Mouse (Mus musculus) ES-E14 (cell line): ENCODE measurements at regions not wholly inside any gene's neighbourhood (a gene's known extent, or its start where the extent isn't known, plus 50 kb on each side); places are given as distances from the start of the nearest gene placed in this dataset.

Source experiments
- CHD2 ChIP-seq: IDR thresholded peaks from 2 replicates; pipeline ENCODE4 v1.6.1; 2014; ENCODE audit warnings: mild to moderate bottlenecking, low read depth, low read length, inconsistent platforms
- MAFK ChIP-seq: IDR thresholded peaks from 2 replicates; pipeline ENCODE4 v1.6.1; 2014; ENCODE audit warnings: mild to moderate bottlenecking, low read depth, low read length, inconsistent platforms; ENCODE audit not compliant: insufficient read depth
- ZC3H11A ChIP-seq: IDR thresholded peaks from 2 replicates; pipeline ENCODE4 v1.6.1; 2012; ENCODE audit warnings: low read depth, mild to moderate bottlenecking, inconsistent platforms, low read length, borderline replicate concordance
- ZNF384 ChIP-seq: IDR thresholded peaks from 2 replicates; pipeline ENCODE4 v1.6.1; 2012; ENCODE audit warnings: low read depth, low read length, inconsistent platforms

DNA sequence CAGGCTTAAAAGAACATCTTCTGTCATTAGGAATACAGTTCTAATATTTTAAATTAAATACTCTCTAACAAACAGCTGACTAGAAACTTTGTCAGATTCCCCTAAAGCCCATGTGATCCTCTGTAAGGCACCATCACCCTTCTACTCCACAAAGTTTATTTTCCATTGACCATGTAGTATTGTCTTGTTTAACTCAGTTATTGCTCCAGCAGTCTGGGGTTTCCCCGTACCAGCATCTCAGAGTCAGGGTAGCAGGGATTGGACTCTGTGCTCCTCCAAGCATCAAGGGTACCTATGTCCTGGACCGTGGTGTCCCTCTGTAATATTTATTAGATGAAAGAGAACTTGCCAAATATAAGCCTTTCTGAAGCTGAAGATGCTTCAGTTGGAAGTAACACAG lies 322.4 kb upstream of the Adamts16 start:
- TF ChIP-seq ZNF384: no peak
- no peak for TF ChIP-seq ZC3H11A
- TF ChIP-seq MAFK: no peak
- TF ChIP-seq CHD2: no peak
